Mouse (Mus musculus) fat pad, adult 2 months (tissue): ENCODE measurements around the gene Hspg2.

ENCODE experiments used
- DNase-seq: peaks from one replicate; pipeline ENCODE4 v3.0.0-alpha.2; 2011; ENCODE audit warnings: low read depth, low spot score; ENCODE audit errors: extremely low read depth

Hspg2 gene

DNA sequence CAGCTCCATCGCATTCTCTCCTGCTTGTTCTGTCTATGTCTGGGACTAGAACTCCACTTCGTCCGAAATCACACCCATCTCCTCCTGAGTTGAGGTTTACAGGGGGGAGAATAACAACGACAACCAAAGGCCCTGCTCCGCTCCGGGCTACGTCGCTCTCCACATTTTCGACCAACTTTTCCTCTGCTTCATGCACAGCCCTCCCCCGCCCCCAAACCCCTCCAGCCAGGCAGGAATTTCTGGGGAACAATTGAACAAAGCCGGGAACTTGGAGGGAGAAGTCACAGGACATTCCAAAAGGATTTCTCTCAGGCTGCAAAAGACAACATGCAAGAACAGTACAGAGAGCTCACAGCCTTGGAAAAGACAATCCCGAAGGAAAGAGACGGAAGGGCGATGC lies 7.9 kb upstream of the Hspg2 start:
- no peak for DNase-seq

DNA sequence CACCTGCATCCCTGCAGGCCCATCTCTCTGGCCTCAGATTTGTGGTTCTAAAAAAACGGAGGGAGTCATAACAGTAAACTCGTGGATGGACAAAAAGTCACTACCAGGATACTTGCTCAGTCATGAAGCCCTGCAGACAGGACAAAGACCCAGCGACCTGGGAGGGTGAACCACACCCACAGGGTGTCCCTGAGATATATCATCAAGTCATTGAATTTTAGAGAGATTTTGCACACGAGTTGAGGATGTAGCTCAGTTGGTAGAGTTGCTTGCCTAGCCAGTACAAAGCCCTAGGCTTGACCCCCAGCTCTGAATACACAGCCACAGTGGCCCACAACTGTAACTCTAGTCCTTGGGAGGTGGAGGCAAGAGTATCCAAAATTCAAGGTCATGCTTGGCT lies 7.4 kb upstream of the Hspg2 start:
- no peak for DNase-seq

DNA sequence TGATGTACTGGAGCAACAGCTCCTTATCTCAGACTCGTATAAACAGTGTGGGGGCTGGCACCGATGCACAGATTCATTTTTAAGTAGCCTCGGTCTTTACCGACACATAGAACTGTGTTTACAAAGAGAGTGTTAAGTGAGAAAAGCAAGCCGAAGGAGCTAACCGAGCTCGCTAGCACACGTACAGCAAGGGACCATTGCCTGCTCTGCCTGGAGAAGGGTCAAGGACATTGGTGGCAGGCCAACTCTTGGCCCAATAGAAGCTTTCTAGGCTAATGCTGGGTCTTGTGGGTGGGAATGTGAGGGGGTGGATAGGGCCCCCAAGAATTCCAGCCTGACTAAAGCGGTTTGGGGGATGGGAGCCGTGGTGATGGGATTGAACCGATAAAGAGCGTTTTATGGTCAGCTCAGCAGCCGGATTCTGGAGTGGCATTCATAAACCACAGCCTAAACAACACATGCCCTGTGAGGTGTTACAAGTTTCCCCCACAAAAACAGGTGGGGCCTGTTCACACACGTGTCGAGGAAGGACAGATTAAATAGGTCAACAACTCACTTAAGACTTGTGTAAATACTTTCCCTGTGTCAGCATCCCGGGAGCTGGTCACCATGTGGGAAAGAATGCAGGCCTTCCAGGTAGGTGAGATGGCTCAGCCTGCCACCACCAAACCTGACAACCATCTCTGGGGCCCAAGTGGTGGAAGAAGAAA lies 6.4 kb upstream of the Hspg2 start:
- no peak for DNase-seq

DNA sequence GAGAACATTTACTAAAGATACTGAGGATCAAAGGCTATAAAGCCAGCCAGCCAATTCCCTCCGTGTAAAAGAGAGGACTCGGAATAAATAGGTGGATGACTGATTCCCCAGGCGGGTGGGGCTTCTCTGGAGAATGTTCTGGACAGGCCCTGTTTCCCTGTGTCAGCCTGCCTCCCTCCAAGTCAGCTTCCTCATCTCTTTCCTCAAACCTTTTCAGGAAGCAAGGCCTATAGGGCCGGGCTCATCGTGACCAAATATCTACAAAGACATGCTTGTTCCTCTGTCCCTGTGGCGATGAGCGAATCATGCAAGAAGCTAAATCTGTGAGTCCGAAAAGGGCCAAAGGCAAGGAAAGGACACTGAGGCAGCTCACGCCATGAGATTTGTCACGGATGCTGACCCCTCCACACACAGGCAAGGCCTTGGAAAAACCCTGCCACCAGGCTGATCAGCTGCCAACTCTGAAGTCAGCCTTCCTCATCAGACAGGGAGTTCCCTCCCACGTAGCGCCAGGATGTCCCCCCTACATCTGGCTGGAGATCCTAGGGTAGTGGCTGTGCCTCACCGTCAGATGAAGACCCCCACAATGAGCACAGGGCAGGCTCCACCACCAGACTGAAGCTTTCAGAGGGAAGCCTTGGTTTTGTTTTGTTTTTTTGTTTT lies 3.3 kb upstream of the Hspg2 start:
- DNase-seq = no peak

DNA sequence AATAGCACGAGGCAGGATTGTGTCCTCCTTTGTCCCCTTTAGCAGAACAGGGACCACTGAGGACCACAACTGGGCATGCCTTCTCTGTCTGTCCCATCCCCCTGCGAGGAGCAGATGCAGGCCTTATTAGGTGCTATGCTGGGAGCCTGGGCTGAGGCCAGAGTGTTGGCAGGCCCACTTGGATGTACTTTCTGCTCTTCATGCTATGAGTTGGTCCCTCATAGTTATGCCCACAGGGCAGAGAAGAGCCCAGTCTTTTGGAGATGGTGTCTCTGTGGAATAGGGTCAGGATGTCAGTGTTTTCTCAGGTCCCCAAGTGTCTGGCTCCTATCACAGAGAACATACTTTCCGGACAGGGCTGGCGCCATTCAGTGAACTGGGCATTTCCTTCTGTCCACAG lies 1.6 kb upstream of the Hspg2 start:
- no peak for DNase-seq

DNA sequence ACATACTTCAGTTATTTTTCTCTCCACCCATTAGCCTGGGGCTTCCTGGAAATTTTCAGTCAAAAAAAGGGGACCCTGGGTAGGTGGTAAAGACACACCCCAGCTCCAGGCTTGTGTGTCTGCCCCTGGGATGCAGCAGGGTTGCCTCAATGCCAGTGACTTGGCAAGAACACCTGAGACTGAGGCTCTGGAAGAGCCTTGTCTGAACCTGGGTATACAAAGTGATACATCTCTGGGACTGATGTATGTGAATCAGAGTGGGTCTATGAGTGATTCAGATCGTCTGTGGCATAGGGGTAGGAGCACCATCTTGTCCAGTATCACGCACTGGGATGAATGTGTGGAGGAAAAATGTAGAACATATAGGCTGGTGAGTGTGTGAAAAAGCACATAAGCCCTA lies 1.0 kb upstream of the Hspg2 start:
- no peak for DNase-seq

DNA sequence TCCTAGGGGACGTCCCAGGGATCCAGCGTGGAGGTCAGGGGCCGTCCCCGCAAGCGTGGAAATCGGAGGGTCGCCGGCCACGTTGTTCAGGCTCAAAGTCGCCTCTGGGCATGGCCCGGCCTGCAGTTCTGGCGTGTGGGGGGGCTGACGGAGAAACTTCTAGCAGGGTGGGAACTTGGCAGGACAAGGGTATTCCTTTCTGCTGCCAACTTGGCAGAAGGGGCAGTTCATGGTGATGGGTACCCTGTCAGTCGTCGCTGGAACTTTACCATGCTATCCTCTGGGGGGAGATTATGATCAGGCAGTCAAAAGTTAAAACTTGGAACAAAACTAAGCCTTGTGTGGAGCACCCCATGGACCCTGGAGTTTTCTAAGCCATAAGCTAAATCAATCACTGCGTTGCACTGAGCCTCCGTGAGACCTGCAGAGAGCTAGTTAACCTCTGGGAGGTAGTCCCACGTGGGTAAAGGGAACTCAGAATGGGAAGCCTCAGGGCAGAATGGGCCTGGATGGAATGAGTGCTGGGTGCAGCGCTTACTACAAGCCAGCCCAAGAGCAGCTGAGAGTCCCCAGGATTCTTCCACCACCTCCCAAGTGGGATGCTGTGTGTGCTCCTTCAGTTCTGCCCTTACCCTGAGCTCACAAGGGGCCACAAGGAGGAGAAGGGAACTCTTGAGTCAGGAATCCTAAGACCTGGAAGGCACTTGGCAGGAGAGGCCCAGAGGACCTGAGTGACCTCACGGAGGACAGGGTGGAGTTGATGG lies 694 bp downstream of the Hspg2 start:
- no peak for DNase-seq

DNA sequence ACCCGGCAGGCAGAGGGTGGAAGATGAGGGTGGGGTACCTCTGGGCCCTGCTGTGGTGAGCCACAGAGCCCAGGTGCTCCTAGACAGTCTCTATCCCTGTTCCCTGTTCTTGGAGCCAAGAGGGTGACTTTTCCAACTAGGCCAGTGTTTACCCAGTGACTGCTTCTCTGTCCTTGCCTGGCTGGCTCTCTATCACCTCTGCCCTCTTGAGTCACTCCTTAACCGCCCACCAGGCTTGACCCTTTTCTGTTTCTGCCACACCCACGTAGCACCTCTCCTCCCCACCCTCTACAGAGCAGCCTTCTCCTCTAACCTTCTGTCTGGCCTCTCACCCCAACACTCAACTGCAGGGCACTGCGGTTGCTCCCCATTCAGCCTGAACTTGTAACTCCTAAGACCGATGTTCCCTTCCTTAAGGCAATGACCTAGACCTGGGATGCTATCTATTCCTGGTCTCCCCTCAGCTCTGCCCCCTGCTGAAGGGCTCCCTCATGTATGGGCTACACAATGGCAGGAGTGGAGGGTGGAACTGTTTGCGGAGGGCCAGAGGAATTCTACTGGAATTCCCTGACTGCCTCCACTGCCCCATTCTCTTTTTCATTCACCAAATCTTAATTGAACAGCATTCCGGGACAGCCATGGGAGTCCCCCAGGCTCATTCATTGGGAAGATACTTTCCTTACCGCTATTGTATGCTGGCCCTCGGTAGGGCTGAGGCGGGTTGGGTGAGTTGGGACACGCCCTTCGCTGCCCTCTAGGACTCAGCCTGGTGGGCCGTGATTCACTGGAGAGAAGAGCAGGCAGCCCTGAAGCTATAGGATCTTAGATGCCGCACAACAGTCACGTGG lies 1.5 kb downstream of the Hspg2 start:
- DNase-seq = no peak

DNA sequence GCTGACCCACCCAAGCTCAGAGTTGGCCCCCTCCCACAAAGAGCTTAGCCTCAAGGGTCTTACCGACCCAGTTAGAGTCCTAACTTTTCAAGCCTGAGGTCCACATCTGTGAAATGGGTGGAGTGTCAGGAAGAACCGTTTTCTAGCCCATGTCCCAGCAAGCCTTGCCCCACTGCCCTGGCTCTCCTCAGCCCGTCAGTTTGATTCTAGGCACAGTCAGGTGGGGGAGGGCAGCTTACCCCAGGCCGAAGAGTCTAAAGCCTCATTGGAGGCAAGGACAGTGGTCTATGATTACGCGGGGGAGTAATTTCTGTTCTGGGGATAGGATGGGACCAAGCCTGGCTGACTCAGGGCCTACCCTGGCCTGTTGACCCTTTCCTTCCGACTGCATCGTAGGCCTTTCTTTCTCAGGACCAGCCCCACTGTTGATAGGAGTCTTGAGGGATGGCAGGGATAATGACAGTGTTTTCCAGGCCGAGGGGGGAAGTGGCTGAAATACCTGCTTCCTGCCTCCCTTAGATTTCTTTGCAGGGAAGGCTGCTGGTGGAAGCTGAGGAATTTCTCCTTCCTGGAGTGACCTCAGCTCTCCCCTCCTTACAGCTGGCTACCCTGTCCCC lies 2.2 kb downstream of the Hspg2 start:
- DNase-seq = no peak

DNA sequence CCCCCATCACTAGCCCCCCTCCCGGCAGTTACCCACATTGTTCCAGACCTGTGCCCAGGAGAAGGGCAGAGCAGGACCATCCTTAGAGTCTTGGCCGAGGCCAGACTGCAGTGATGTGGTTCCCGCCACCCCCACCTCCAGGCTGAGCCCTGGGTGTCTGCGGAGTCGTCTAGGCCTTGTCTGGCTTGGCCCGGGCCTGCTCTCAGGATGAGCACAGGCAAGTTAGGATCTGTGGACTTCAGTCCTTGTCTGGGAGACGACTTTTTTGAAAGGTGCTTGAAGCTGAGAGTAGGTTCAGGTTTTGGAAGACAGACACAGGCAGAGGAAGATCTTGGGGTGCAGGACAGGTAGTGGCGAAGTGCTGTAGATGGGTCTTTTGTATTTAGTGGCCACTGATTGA lies 2.8 kb downstream of the Hspg2 start:
- DNase-seq = no peak

DNA sequence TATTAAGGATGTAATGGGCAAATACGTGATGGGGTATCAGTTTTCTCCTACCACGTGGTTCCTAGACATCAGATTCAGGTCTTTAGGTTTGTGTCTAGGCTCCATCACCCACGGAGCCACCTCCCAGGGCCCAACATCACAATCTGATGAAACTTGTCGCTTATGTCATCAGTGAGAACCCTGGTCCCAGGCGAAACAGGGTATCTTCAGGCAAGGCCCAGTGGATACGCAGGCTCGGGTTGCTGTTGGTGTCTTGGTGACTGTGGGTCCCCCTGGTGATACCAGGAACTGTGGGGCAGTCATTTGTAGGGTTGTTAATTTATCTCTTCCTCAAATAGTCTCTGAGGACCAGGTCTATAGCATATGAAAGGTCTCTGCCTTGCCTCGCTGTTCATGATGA lies 4.7 kb downstream of the Hspg2 start:
- DNase-seq = no peak

DNA sequence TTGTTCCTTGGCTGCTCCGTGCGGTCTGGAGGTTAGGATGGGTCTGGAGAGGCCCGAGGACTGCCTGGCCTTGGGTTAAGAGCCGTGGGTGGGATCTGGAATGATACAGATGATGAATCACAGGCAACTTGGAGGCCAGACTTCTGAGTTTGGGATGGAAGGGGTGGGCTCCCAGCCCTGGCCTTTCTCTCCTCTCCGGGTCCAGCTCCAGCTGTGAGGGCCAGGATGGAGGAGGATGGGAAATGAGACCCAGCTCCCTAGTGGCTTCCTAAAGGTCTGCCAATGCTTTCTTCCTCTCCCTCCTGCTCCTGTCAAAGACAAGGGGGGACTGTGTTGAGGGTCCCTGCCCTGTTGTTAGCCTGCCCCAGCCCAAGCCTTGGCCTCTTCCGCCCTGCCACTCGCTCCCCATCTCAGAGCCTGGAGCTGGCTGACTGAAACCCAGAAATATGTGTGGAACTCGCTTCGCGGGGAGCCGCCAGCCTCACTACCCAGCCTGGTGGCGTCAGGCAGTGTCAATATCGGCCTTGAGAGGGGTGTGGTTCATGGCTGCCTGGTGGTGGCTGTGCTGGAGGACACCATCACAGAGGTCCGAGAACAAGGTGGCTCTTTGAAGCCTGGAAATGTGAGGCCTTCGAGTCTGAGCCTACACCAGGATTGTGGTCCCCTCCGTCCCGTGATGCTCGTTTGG lies 5.3 kb downstream of the Hspg2 start:
- no peak for DNase-seq

DNA sequence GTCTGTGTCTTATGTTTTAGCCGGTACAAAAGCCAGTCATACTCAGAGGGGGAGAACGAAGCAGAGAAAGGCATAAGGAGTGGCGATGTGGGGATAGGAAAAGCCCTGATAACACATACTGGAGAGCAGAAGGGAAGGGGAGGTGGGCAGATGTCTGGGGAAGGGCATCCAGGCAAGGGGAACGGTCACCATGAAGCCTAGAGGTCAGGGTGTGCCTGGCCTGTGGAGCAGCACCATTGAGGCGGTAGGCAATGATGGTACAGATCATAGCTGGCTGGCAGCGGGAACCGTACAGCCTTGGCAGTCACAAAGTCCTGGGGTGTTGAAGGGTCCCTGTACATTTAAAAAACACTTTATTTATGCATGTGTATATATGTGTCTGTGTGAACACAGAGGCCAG lies 6.1 kb downstream of the Hspg2 start:
- no peak for DNase-seq

DNA sequence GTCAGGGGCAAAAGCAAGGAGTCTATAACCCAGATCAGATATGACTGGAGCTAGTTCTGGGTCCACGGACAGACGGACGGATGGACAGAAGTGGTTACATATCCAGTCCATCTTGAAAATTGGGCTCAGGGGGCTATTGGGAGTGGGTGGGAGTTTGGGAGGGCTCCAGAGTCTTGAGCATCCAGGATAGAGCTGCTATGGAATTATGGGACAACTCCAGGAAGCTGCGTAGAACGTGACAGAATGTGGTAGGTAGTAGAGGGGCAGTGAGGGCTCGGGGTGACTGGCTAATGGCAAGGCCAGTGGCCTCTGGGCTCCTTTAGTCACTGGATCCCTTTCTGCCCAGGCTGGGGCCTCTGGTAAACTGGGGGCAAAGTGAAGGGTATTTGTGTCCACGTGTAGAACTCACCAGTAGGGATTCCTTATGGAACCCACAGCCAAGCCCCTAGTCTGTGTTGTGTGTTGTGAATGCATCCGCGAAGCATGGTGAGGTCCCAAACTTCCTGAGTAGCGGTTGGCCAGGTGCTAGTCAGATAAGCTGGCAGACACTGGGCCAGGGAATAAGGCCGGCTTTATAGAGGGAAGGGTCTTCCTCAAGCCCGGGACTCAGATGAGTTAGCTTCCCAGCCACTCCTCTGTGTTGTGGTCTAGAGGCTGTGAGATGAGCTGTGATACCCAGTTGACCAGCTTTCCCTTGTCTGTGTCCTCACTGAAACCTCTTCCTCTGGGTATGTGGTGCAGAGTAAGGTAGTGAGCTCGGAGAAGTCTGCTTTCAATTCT lies 6.9 kb downstream of the Hspg2 start:
- DNase-seq = no peak

DNA sequence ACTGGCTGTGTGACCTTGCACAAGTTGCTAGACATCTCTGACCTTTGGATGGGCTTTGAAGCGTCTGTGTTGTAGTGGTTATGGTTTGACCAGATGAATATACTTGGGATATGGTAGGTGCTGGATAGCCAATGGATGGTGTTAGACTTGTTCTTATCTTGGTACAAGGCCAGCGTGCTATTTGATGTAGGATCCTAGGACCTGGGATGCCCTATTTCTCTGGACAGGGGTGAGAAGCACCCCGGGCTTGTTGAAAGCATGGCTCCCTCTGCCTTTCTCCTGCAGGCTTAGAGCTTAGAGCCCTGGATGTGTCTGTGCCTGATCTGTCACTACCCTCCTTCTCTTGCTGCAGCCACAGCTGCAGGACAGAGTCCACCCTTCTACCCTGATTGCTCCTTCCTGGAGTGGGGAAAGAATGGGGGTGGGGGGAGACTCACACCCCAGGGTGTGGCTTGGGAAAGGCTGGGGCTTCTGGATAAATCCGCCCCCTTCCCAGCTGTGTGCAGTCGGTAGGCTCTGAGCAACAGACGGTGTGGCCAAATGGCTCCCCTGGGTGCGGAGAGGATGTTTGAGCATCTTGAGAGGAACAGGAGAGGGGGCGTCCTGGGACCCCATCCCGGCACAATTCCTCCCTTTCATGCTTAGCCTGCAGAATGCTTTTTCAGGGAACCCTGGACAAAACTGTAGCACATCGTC lies 7.6 kb downstream of the Hspg2 start:
- DNase-seq = no peak

DNA sequence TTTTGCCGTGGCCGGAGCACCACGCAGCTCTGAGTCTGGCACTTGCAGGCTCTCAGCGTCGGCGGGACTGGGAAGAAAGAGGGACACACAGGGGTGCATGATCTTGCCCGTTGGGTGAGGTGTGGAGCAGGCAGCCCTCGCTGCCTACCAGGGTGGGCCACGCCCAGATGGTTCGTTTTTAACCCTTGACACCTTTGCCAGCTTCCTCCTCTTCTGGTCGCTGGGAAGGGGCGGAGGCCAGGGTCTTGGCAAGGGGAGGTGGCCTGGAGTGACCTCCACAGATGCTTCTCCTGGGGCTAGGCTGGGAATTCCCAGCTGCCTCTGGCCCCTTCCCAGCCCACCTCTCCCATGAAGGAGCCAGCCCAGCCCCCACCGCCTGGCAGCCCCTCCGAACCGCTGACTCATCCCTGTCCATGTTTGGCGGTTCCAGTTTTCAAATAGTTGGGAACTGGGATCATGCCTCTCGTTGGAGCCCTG lies 8.2 kb downstream of the Hspg2 start:
- no peak for DNase-seq

DNA sequence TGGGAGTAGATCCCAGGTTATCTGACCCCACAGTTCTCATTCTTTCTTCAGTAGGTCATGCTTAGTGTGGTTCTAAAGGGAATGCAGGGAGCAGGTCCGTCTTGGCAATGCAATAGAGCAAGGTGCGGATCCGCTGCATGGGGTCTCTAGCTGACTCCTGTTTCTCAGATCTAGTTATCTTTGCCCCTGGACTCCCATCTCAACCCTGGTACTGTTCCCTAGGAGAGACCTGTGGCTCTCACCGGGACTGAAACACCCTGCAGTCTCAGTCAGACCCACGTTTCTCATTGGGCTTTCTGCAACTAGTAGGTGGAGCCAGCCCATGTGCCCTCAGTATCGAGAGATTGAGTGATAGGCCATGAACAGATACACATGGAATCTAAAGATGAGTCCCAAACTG lies 9.0 kb downstream of the Hspg2 start:
- no peak for DNase-seq

DNA sequence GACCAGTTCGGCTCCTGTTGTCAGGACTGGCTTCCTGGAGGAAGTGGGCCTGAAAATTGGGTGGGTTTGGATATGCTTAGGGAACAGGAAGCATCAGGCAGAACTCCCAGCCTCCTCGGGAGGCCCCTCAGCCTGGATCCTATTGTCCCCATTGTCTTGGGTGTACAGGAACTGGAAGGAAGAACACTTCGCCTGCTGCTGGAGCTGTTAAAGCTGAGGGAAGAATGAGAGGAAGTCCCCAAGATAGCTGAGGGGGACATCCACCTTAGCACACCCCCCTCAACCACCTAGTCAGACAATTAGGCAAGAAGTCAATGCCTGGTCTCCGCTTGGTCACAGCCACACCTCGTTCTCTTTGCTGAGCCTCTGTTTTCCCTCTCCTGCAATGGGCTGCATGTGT lies 9.7 kb downstream of the Hspg2 start:
- no peak for DNase-seq

DNA sequence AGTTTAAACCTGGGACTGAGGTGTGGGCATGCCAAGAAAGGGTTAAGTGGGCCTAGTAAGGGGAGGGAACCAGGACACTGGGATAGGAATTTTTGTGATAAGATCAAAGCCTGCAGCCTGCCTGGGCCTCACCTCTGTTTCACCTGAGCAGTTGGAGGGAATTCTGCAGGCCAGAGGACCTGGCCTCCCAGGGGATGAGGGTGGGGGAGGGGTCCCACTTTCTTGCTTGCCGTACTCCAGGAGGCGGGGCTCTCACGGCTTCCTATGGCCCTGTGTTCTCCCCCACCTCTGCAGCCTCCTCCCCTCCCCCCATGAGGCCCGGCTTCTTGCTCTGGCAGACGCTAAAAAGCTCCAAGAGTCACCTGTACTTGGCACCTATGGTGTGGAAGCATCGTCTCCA lies 11.2 kb downstream of the Hspg2 start:
- DNase-seq = no peak
